Mouse (Mus musculus) cerebellum, adult 2 months (tissue): ENCODE data around the gene Fkbp1b.

ENCODE experiments used
- CTCF ChIP-seq: fragments of 200-500 bp; IDR thresholded peaks from 2 replicates; pipeline ENCODE4 v1.5.1; 2011; ENCODE audit warnings: low read depth, mild to moderate bottlenecking, control low read depth, low read length, moderate library complexity, borderline replicate concordance; ENCODE audit not compliant: insufficient read depth
- POLR2A ChIP-seq: fragments of 200-500 bp; IDR thresholded peaks from 2 replicates; pipeline ENCODE4 v1.6.1; 2011; ENCODE audit warnings: low read length, control low read depth, borderline replicate concordance; ENCODE audit not compliant: insufficient read depth

DNA sequence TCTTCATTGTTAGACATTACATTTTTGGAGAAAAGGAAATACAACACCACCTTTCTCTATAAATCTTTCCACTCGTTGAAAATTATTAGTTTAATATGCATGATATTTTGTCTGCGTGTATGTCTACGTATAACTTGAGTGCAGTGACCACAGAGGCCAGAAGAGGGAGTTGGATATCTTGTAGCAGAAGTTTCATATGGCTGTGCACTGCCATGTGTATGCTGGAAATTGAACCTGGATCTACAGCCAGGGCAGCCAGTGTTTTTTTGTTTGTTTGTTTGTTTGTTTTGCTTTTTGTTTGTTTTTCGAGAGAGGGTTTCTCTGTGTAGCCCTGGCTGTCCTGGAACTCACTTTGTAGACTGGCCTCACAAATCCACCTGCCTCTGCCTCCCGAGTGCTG is 37.7 kb upstream of the Fkbp1b start:
- TF ChIP-seq CTCF (no peak), POLR2A (no peak)
